Mouse (Mus musculus) E14TG2a.4 (cell line): Measurements from ENCODE around the gene Higd1b.

Experiments
- CTCF ChIP-seq: conservative IDR thresholded peaks from 2 replicates; pipeline ENCODE4 v1.5.1; 2014; ENCODE audit warnings: low read length
- POU5F1 ChIP-seq: IDR thresholded peaks from 2 replicates; pipeline ENCODE4 v1.6.1; 2014; ENCODE audit warnings: low read length, borderline replicate concordance

DNA sequence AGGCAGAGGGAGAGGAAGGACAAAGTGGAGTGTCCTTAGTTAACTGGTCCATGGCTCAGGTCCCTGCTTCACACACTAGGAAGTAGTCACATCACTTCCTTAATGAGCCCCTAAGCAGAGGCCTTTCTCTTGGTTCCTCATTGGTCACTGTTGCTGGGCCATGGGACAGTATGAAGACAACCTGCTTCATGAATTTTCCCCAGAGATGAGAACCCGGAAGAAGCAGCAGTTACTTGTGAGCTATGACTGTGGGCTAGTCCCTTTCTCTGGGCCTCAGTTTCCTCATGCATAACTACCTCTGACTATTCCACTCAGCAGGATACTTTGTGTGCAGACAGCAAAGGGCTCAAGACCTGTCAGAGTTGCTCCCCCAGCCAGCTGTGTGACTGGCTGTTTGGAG, 1.7 kb downstream of the Higd1b start:
- TF ChIP-seq CTCF (no peak), POU5F1 (no peak)
